Mouse (Mus musculus): ENCODE measurements around the gene Gm21721.
"Not testable (repeated sequence)": the region's sequence is repeated elsewhere in the genome, so short reads cannot be mapped to it uniquely, and the experiment has no call there.

Gene Gm21721

GRCm38 (mm10) chrY:9202090-9202489 lies at the start of gene Gm21721:
Gene Gm21721, minus strand, starts transcription at chrY:9202190.
- DNase-seq (ENCODE audit: extremely low spot score, low spot score): not testable (repeated sequence)
